Mouse (Mus musculus) left cerebral cortex, adult 8-10 months (tissue): ENCODE measurements around the gene Ptprt. TPM values are rescaled to one million over a fixed set of nuclear protein-coding genes. Genes with fewer than 3 reads are reported as not detected.
A peak's percentile ranks its signal among the peaks of the same experiment; 100 is the strongest.

Experiments
- DNase-seq, 2 experiments: peaks; one replicate each; pipeline ENCODE4 v3.0.0; 2022; ENCODE audit warnings: low spot score in 2 of 2
- total RNA-seq, 4 experiments: library from RNA; stranded (reverse); gene quantifications; 2 replicates each; pipeline ENCODE4 v1.2.4; 2022

Gene Ptprt
- total RNA-seq, 4 experiments from 2014 or later = 83.7 to 100 (median 94.4) TPM

DNA sequence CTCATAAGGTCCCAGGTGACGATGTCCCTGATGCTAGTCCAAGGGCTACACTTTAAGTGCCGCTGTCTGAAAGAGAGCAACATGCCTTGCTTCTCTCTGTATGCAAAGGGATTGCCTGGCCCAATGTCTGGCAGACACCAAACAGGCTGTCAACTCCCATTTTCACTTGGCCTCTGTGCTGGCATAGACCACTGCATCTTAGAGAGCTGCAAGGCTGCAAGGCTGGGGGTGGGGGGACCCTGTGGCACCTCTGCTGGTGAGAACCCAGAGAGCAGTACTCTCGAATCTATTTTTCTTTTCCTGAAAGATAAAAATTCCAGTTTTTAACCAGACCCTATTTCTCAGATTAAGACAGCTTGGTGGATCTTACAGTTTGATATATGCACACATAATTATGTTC is 69.6 kb downstream of the Ptprt start:
- no peak for DNase-seq

DNA sequence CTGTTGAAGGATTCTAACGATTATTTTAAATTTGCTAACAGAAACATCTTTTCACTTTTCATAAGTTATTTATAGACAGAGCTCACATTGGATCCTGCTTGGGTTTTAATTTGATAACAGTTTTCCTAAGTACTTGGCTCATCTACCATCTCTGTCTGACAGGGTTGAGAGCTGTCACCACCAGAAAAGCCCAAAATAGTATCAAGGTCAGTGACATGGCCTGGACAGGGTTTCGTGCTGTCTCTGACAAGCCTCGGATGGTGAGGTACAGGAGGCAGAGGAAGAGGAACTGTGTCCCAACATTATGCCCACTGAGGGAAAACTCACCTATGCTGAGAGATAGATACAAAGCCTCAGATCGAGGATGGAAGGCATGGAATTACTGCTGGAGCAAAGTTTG is 79.3 kb downstream of the Ptprt start:
- no peak for DNase-seq

- DNase-seq = no peak
Measured at GRCm38 (mm10) chr2:162577819-162578218, 83.1 kb downstream of the Ptprt start.

DNA sequence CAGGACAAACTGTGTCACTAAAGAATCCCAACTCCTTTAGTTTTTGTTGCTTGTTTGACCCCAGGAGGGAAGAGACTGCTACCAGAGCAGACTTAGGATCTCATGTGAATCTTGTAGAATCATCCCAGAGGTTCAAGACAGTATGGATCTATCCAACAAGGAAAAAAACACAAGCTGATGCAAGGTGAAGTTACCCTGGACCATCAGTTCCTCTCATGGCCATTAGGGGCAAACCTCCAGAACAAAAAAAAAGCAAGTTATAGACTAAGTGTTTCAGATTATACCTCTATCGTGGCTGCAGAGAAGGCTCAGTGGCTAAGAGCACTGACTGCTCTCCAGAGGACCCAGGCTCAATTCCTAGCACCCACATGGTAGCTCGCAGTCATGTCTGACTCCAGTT is 88.1 kb downstream of the Ptprt start:
- no peak for DNase-seq

DNA sequence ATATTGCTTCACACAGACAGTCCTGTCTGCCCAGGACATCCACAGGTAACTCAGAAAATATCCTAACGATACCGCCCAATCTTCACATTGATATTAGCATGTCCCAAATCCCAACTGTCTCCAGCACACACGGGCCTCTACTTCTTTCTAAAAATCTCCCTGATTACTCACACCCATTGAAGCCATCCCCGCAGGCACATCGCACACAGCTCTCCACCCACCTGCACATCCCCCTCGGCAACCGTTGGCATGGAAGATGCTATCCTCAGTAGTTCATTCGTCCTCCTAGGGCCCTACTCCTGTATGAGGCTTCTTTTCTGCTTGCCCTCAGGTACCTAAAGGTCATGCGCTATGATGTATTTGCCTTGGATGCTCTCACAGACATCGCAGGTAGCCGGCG is 89.9 kb downstream of the Ptprt start:
- DNase-seq = no peak

DNA sequence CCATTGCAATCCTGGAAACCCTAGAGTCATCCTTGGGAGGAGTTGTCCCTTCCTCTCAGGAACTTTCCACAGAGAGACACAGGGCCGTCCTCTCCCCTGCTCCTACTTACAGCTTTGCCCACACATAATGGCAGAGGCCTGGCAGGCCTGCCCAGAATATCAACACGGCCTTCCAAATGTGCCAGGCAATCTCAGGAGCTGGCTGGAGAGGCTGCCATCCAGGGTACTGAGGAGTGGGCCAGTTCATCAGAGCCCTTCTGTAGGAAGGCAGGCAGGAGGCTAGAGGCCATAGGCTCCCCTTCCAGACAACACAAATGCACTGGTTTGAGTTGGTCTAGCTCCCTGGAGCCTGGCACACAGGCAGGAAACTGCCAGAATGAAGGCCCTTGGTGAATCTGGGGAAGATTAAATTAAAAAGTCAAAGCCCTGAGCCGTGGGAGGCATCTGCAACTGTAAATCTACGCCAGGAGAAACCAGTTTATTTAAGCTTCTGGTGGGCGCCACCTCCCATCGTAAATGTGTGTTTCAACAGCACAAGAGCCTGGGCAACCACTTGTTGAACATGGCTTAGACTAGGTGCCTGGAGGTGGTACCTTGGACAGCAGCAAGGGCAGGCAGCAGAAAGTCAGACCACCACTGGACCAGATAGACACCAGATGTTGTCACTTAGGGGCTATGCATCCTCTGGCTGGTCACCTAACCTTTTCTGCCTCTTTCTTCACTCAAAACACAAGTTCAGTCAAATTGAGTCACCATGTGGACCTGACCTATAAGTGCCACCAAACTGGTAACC is 92.4 kb downstream of the Ptprt start:
- DNase-seq = peak in 1 of 2 experiments; percentile 43

DNA sequence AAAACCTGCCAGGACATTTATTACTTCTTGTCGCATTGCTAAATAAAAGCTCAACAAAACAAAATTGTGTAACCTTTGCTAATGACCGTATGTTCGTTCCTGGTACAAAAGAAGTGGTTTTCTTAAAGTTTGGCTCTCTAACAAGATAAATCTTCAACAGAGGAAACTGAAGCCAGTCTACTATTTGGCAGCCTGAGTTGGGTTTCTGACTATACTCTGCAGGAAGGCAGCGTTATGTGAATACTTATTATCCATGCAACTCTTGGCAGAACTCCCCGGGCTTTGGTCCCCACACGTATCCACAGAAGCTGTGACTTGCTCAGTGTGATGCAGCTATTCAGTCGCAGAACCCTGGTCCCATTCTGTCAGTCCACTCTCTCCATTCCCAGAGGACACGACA is 112.6 kb downstream of the Ptprt start:
- DNase-seq = no peak

DNA sequence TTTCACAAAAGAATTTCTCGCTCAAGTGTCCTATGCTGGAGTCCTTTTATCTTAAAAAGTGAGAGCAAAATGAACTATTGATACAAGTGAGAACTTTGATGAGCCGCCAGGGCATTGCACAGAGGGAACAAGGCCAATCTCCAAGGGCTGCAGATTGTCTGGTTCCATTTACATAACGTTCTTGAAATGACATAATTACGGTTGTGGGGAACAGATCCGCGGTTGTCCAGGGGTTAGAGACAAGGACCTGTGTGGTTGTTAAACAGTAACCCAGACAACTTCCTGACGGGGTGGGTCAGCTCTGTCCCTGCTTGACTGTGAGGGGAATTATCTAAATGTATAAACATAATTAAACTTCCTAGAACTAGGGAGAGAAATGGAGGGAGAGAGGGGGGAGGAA is 129.3 kb downstream of the Ptprt start:
- DNase-seq = no peak

- DNase-seq = no peak
Measured at GRCm38 (mm10) chr2:162528911-162529310, 132.0 kb downstream of the Ptprt start.

DNA sequence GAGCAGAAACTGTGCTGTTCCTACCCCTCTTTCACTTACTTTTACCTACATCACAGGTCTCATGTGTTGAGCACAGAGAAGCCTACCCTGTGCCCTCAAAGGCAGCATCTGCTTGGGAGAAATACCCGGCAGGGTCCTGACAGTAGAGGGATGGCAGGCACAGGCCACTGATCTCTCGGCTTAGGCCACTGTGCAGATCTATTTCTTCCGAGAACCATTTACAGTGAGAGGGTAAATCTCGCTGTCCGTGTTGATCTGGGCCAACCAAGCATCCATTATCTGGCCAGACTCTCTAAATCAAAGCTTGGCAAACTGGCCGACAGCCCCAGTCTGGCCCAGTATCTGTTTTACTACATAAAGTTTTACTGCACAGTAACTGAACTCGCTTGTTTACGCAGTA is 145.0 kb downstream of the Ptprt start:
- DNase-seq = no peak

DNA sequence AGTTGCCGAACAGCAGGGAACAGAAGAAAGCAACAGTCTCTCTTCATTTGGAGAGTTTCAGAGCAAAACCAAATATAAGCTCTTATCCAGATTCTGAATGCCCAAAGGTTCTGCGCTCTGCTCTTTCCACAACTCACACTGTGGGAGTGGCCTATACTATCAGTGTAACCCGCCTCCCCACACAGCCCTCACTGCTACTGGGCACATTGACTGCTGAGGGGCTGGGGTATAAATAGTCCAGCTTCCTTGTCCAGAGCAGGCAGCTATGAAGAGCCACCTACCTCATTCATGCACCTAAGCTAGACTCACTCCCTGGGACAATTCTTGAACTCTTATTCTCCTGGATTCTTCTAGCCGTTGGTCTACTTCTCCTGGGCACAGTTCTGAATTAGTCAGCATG is 147.9 kb downstream of the Ptprt start:
- no peak for DNase-seq

GRCm38 (mm10) chr2:162512094-162512493 is 148.9 kb downstream of the Ptprt start:
- no peak for DNase-seq

DNA sequence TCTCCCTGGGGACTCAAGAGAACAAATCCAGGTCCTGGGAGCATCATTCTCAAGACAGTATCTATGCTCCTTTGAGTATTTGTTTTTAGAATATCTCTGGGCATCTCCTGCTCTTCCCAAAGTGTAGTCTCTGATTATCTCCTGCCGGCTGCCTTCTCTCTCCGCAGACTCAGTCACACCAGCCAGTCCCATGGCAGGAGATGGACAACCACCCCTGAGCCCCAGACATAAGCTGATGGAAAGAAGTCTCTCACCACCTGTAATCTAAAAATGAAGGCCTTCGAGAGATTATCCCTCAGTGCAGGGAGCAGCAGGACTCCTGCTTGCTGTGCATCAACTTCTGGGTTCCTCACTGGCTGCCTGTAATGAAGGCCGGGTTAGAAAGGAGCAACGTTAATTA is 151.9 kb downstream of the Ptprt start:
- DNase-seq = no peak

GRCm38 (mm10) chr2:162507664-162508063 is 153.3 kb downstream of the Ptprt start:
- no peak for DNase-seq

DNA sequence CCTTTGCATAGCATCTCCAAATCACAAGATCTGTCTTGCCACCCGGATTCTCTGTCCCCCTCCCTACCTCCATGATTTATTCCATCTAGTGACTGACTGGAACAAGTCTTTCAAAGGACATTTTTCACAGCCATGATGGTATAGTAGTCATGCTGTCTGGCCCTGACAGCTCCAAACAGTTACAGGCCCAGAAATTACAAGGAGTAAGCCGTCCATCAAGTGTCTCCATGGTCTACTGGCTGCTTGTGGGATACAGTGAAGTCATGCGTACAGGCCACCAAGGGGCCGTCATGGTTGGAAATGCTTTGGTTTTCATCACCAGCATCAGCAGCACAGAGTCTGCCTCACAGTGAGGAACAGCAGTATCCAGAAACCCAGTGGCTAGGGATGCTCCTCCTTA is 156.1 kb downstream of the Ptprt start:
- no peak for DNase-seq

- DNase-seq = no peak
Measured at GRCm38 (mm10) chr2:162499501-162499915, 161.4 kb downstream of the Ptprt start.

GRCm38 (mm10) chr2:162498191-162498590 is 162.8 kb downstream of the Ptprt start:
- no peak for DNase-seq

DNA sequence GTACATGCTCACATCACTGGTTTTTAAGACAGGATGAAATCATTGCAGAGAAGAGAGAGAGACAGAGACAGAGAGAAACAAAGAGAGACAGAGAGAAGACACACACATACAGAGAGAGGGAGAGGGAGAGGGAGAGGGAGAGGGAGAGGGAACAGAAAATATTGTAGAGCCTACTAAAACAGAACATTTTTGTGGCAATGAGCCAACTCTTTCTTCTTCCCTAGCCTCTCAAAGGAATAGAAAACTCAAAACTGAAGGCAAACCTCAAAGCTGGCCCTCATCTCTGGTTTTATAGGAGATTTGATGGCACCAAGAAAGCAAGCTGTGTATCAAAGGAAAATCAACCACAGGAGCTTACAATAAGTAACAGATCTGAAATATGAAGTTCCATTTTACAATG is 176.9 kb downstream of the Ptprt start:
- DNase-seq = no peak

DNA sequence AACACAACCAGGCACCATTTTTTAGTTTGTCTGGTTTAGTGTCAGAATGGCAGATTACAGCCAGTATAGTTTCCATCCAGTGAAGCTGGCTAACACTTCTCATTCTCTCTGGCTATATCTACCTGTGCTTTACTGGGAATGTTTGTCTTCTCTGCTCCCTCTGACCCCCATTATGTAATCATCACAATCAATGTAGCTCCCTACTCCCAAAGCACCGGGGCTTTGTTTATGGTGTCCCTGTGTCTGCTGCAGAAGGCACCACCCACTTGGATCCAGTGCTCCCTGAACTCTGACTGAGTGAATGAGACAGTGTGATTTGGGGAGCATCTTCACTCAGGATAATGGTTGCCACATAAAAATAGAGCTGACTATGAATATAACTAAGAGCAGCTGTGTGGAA is 217.8 kb downstream of the Ptprt start:
- no peak for DNase-seq

DNA sequence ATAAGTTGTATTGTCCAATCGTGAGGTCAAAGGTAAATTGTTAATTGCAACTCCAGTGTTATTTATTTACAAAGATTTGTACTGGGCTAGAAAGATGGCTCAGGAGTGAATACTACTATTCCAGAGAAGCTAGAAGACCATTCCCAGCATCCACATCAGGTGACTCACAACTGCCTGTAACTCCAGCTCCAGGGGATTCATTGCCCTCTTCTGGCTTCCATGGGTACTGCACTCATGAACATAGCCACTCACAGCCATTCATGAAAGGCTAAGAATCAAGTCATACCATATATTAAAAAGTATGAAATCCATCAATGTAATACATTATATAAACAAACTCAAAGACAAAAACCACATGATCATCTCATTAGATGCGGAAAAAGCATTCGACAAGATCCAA is 224.3 kb downstream of the Ptprt start:
- no peak for DNase-seq

- DNase-seq = peak; percentile 30 to 80
Measured at GRCm38 (mm10) chr2:162430171-162430570, 230.8 kb downstream of the Ptprt start.

- no peak for DNase-seq
Measured at GRCm38 (mm10) chr2:162426114-162426513, 234.8 kb downstream of the Ptprt start.

DNA sequence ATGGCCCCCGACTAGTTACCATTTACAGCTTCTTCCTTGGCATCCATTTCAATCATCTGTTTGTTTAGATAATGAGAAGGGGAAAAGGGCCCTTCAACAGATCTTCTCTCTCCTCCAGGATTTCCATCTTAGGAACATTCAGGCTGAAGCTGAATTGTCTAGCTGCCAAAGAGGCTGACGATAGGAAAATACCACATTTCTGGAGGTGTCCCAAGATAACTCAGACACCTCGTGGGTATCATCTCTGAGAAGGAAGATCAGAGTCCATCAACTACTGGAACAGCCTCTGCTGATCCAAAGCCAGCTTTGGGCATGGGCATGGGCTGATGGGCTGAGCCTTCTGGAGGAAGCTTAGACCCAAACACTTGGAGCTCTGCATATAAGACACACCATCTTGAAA is 242.8 kb downstream of the Ptprt start:
- DNase-seq = no peak
